Mouse (Mus musculus) heart, embryonic 12.5 days (tissue): ENCODE results near the gene Klhl5. TPM values are rescaled to one million over a fixed set of nuclear protein-coding genes. Genes with fewer than 3 reads are reported as not detected.

Experiments used
- ATAC-seq: fragments of 200-750 bp; cut with Nextera tagmentation; 2 replicates; pipeline ENCODE4 v1.8.0; 2017; ENCODE audit warnings: moderate TSS enrichment, moderate library complexity; ENCODE audit not compliant: insufficient number of reproducible peaks, low FRiP score
- H3K27ac ChIP-seq: fragments of 300-500 bp; sonication (generic); 2 replicates; pipeline ENCODE4 v1.5.1; 2016; ENCODE audit warnings: mild to moderate bottlenecking, moderate library complexity; ENCODE audit not compliant: poor library complexity, severe bottlenecking
- H3K27me3 ChIP-seq: fragments of 300-500 bp; sonication (generic); replicated peaks from 2 replicates; pipeline ENCODE4 v1.6.1; 2016; ENCODE audit warnings: mild to moderate bottlenecking, moderate library complexity
- H3K36me3 ChIP-seq: fragments of 300-500 bp; sonication (generic); 2 replicates; pipeline ENCODE4 v1.6.1; 2016; ENCODE audit warnings: mild to moderate bottlenecking, moderate library complexity
- H3K4me1 ChIP-seq: fragments of 300-500 bp; sonication (generic); replicated peaks from 2 replicates; pipeline ENCODE4 v1.6.1; 2016; ENCODE audit warnings: mild to moderate bottlenecking
- H3K4me2 ChIP-seq: fragments of 300-500 bp; sonication (generic); 2 replicates; pipeline ENCODE4 v1.6.1; 2016; ENCODE audit warnings: mild to moderate bottlenecking, moderate library complexity
- H3K4me3 ChIP-seq: fragments of 300-500 bp; sonication (generic); 2 replicates; pipeline ENCODE4 v1.5.1; 2016; ENCODE audit warnings: mild to moderate bottlenecking
- H3K9ac ChIP-seq: fragments of 300-500 bp; sonication (generic); 2 replicates; pipeline ENCODE4 v1.6.1; 2016; ENCODE audit warnings: mild to moderate bottlenecking, moderate library complexity
- H3K9me3 ChIP-seq: fragments of 300-500 bp; sonication (generic); replicated peaks from 2 replicates; pipeline ENCODE4 v1.6.1; 2016; ENCODE audit warnings: mild to moderate bottlenecking, moderate library complexity
- WGBS: fragments of 180-500 bp; shearing (Covaris S2); methylation state at CpG from one replicate; pipeline ENCODE4 v1.1.7; 2016; 5-methylcytosine and 5-hydroxymethylcytosine counted together
- polyA plus RNA-seq: library from polyadenylated mRNA; unstranded; fragments of >200 nt; fragmentation: Nextera tagmentation; extraction: Ambion mirVana; gene quantifications from 2 replicates; pipeline ENCODE4 v1.2.1, GENCODE M21; 2016

Gene Klhl5
- polyA plus RNA-seq, 1 experiment from 2014 or later = 18.8 TPM

DNA sequence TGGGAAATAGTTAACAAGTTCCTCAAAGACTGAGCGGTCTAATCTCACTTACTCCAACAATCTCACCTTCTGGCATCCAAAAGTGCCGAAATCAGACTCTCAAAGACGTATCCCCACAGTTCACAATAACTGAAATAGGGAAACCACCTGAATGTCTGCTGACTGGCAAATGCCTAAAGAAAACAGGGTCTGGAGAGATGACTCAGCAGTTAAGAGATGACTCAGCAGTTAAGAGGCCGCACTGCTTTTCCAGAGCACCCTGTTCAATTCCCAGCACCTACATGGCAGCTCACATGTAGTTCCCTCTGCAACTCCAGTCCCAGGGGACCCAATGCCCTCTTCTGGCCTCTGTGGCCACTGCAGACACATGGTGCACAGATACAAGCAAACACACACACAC, 29.3 kb upstream of the Klhl5 start:
- Histone ChIP-seq H3K4me3 (no peak overlapping the region), H3K27ac (no peak overlapping the region), H3K9me3 (no peaks in the 10 kb centered on the region), H3K4me1 (no peaks in the 10 kb centered on the region), H3K36me3 (no peaks in the 10 kb centered on the region), H3K27me3 (no peaks in the 10 kb centered on the region), H3K4me2 (no peak overlapping the region), H3K9ac (no peak overlapping the region)
- ATAC-seq = no peak
- 83% methylated on average over 4 of the region's 4 CpGs for WGBS

GRCm38 (mm10) chr5:65079881-65080280, 27.5 kb upstream of the Klhl5 start:
- no peak overlapping the region for H3K27ac ChIP-seq
- ATAC-seq = no peak
- WGBS = 59% methylated on average over 9 of the region's 9 CpGs
- no peaks in the 10 kb centered on the region for H3K27me3 ChIP-seq
- H3K36me3 ChIP-seq = no peaks in the 10 kb centered on the region
- peak overlapping the region; percentile 13; the same call in 1 of the 2 replicates for H3K4me2 ChIP-seq
- no peak overlapping the region for H3K9ac ChIP-seq
- H3K4me1 ChIP-seq = no peaks in the 10 kb centered on the region
- no peaks in the 10 kb centered on the region for H3K9me3 ChIP-seq
- H3K4me3 ChIP-seq = peak overlapping the region; percentile 13; the same call in 1 of the 2 replicates

DNA sequence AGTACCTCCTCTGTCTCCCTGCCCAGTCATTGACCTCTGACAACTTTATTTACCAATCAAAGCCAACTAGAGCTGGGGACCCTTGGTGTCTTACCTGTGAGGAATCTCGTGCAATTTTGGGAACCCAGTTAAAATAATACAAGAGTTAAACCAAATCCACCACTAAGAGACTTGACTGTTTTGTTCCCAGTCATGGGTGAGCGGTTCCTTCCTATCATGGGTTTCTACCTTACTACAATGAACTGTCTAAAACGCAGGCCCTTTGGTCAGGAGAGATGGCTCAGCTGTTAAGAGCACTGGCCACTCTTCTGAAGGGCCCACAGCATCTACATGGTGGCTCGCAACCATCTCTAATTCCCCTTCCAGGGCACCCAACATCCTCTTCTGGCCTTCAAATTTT, 25.5 kb upstream of the Klhl5 start:
- H3K4me1 ChIP-seq = peaks cover 8% of the 10 kb centered on the region; the same call in 1 of the 2 replicates
- no peaks in the 10 kb centered on the region for H3K36me3 ChIP-seq
- no peak overlapping the region for H3K27ac ChIP-seq
- WGBS = 83% methylated on average over 4 of the region's 4 CpGs
- H3K4me3 ChIP-seq = no peak overlapping the region
- ATAC-seq = no peak
- H3K27me3 ChIP-seq = no peaks in the 10 kb centered on the region
- no peak overlapping the region for H3K9ac ChIP-seq
- H3K9me3 ChIP-seq = no peaks in the 10 kb centered on the region
- H3K4me2 ChIP-seq = no peak overlapping the region

- Histone ChIP-seq H3K4me3 (no peak overlapping the region), H3K27ac (no peak overlapping the region), H3K9me3 (no peaks in the 10 kb centered on the region), H3K9ac (no peak overlapping the region), H3K27me3 (no peaks in the 10 kb centered on the region), H3K36me3 (no peaks in the 10 kb centered on the region), H3K4me1 (peaks cover 8% of the 10 kb centered on the region; the same call in 1 of the 2 replicates), H3K4me2 (no peak overlapping the region)
- ATAC-seq = no peak
- WGBS = 59% methylated on average over 6 of the region's 6 CpGs
Observed at GRCm38 (mm10) chr5:65086522-65086921, 20.8 kb upstream of the Klhl5 start.

- Histone ChIP-seq H3K36me3 (no peaks in the 10 kb centered on the region), H3K4me3 (no peak overlapping the region), H3K27ac (no peak overlapping the region), H3K4me2 (no peak overlapping the region), H3K4me1 (peaks cover 8% of the 10 kb centered on the region; the same call in 1 of the 2 replicates), H3K9ac (no peak overlapping the region), H3K27me3 (no peaks in the 10 kb centered on the region), H3K9me3 (no peaks in the 10 kb centered on the region)
- no peak for ATAC-seq
- 68% methylated on average over 3 of the region's 3 CpGs for WGBS
Observed at GRCm38 (mm10) chr5:65089707-65090106, 17.6 kb upstream of the Klhl5 start.

GRCm38 (mm10) chr5:65091184-65091858, 16.0 kb upstream of the Klhl5 start:
- no peak overlapping the region for H3K4me3 ChIP-seq
- H3K4me2 ChIP-seq = no peak overlapping the region
- H3K4me1 ChIP-seq = peaks cover 4% of the 10 kb centered on the region; the same call in 1 of the 2 replicates
- no peaks in the 10 kb centered on the region for H3K27me3 ChIP-seq
- no peak overlapping the region for H3K27ac ChIP-seq
- WGBS = 53% methylated on average over 11 of the region's 11 CpGs
- ATAC-seq = no peak
- H3K36me3 ChIP-seq = no peaks in the 10 kb centered on the region
- H3K9ac ChIP-seq = no peak overlapping the region
- H3K9me3 ChIP-seq = no peaks in the 10 kb centered on the region

- 77% methylated on average over 5 of the region's 5 CpGs for WGBS
- H3K4me3 ChIP-seq = no peak within 1 kb of the TSS
- no peaks in the 10 kb centered on the region for H3K4me1 ChIP-seq
Observed at GRCm38 (mm10) chr5:65091921-65092320, 15.4 kb upstream of the Klhl5 start, which contains the start of gene Tmem156. Tmem156 (minus strand) TSS chr5:65092132.

GRCm38 (mm10) chr5:65093769-65094168, 13.6 kb upstream of the Klhl5 start:
- Histone ChIP-seq H3K27me3 (no peaks in the 10 kb centered on the region), H3K4me2 (no peak overlapping the region), H3K9ac (no peak overlapping the region), H3K27ac (no peak overlapping the region), H3K4me1 (no peaks in the 10 kb centered on the region), H3K9me3 (no peaks in the 10 kb centered on the region), H3K36me3 (no peaks in the 10 kb centered on the region), H3K4me3 (no peak overlapping the region)
- ATAC-seq = no peak

More at GRCm38 (mm10) chr5:65091921-65092320, 15.4 kb upstream of the Klhl5 start, which contains the start of gene Tmem156:
- Histone ChIP-seq H3K9me3 (no peaks in the 10 kb centered on the region), H3K9ac (no peak within 1 kb of the TSS), H3K27me3 (no peaks in the 10 kb centered on the region), H3K4me2 (no peak within 1 kb of the TSS), H3K36me3 (no peaks in the 10 kb centered on the region), H3K27ac (no peak within 1 kb of the TSS)
- no peak for ATAC-seq

- Histone ChIP-seq H3K27ac (no peak overlapping the region), H3K27me3 (no peaks in the 10 kb centered on the region), H3K4me2 (no peak overlapping the region), H3K4me3 (no peak overlapping the region), H3K4me1 (no peaks in the 10 kb centered on the region), H3K36me3 (no peaks in the 10 kb centered on the region), H3K9me3 (no peaks in the 10 kb centered on the region), H3K9ac (no peak overlapping the region)
- no peak for ATAC-seq
- WGBS = 83% methylated on average over 7 of the region's 7 CpGs
Observed at GRCm38 (mm10) chr5:65094902-65095545, 12.3 kb upstream of the Klhl5 start.

DNA sequence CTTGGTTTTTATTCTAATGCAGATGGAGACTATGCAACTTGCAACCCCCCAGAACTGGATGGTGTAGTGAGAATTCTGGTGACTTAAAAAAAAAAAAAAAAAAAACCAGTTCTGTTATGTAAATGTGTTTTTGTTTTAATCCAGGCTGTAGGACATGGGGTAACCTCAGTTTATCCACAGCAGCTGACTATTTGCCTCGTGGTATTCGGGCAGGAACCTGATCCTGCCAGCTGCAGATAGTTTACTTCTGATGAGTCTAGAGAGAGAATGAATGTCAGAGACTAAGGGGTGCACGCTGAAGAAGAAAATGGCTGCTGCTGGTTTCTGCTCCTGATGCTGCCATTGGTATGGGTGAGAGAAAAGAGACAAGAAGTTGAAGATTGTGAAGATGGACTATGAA, 11.3 kb upstream of the Klhl5 start:
- Histone ChIP-seq H3K4me3 (no peak overlapping the region), H3K4me1 (no peaks in the 10 kb centered on the region), H3K27me3 (no peaks in the 10 kb centered on the region), H3K36me3 (no peaks in the 10 kb centered on the region), H3K9me3 (no peaks in the 10 kb centered on the region), H3K27ac (no peak overlapping the region), H3K4me2 (no peak overlapping the region), H3K9ac (no peak overlapping the region)
- no peak for ATAC-seq
- 80% methylated on average over 3 of the region's 3 CpGs for WGBS

GRCm38 (mm10) chr5:65096805-65097204, 10.5 kb upstream of the Klhl5 start:
- Histone ChIP-seq H3K27ac (no peak overlapping the region), H3K9ac (no peak overlapping the region), H3K4me1 (peaks cover 3% of the 10 kb centered on the region), H3K27me3 (no peaks in the 10 kb centered on the region), H3K4me2 (no peak overlapping the region), H3K36me3 (no peaks in the 10 kb centered on the region), H3K9me3 (no peaks in the 10 kb centered on the region), H3K4me3 (no peak overlapping the region)
- ATAC-seq = no peak
- WGBS = 62% methylated on average over 3 of the region's 3 CpGs
